Mouse (Mus musculus): ENCODE results near the gene Zfp710.

DNA sequence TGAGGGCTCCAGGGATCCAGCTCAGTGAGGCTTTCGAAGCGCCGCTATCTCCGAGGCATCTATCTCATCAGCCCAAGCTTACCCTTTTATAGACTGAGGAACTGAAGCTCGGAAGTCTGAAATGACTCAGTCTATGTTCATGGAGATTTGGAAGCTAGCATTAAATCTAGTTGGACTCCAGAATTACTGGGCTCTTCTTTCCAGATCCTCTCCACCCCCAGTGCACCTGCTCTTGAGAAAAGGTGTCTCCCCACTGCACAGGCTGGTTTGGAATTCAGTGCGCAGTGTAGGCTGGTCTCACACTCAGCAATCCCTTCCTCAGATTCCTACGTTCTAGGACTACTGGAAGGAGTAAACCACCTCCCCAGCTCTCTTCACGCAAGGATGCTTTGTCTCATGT, 15.1 kb downstream of the Zfp710 start:
- TF ChIP-seq CTCF (IDR thresholded peaks at IDR 0.05; ENCODE audit: low read depth, low read length) (no peak), POLR2A (IDR thresholded peaks at IDR 0.05; ENCODE audit: borderline replicate concordance, low read depth, low read length) (no peak)

Measured in bone marrow macrophage, adult 2 months (primary cell).